Mouse (Mus musculus) thymus, adult 2 months (tissue): ENCODE measurements around the gene Stk11ip.

Experiments
- CTCF ChIP-seq: fragments of 200-500 bp; IDR thresholded peaks from 2 replicates; pipeline ENCODE4 v1.5.1; 2012; ENCODE audit warnings: mild to moderate bottlenecking, control low read depth, low read length, moderate library complexity, borderline replicate concordance; ENCODE audit not compliant: control insufficient read depth, poor library complexity, insufficient read depth; ENCODE audit errors: extremely low read depth
- POLR2A ChIP-seq: fragments of 200-500 bp; IDR thresholded peaks from 2 replicates; pipeline ENCODE4 v1.6.1; 2012; ENCODE audit warnings: mild to moderate bottlenecking, low read length, control low read depth, moderate library complexity; ENCODE audit not compliant: control insufficient read depth, poor library complexity, insufficient read depth; ENCODE audit errors: extremely low read depth

- TF ChIP-seq POLR2A (no peak), CTCF (no peak)
Measured at GRCm38 (mm10) chr1:75565616-75566015, 44.3 kb downstream of the Stk11ip start.
